Mouse (Mus musculus) C2C12 (cell line): ENCODE results near the gene Rere. TPM values are rescaled to one million over a fixed set of nuclear protein-coding genes. Genes with fewer than 3 reads are reported as not detected.
"Not testable (repeated sequence)": the region's sequence is repeated elsewhere in the genome, so short reads cannot be mapped to it uniquely, and the experiment has no call there.

Source experiments
- H3K27me3 ChIP-seq: one replicate; pipeline ENCODE4 v1.6.1; 2011; ENCODE audit not compliant: control insufficient read depth, insufficient read depth, insufficient read length
- H3K36me3 ChIP-seq: one replicate; pipeline ENCODE4 v1.6.1; 2011; ENCODE audit not compliant: control insufficient read depth, insufficient read depth
- H3K4me3 ChIP-seq: one replicate; pipeline ENCODE4 v1.5.1; 2011; ENCODE audit warnings: mild to moderate bottlenecking, control low read depth; ENCODE audit not compliant: poor library complexity, insufficient read depth, severe bottlenecking
- H3K79me2 ChIP-seq: one replicate; pipeline ENCODE4 v1.6.1; 2011; ENCODE audit not compliant: control insufficient read depth, insufficient read depth
- H3K79me3 ChIP-seq: one replicate; pipeline ENCODE4 v1.6.1; 2011; ENCODE audit warnings: low read depth, control low read depth
- H3ac ChIP-seq: one replicate; pipeline ENCODE3; 2011; ENCODE audit warnings: low read depth; ENCODE audit not compliant: control insufficient read depth, insufficient read length
- CEBPB ChIP-seq: IDR thresholded peaks from one replicate; pipeline ENCODE4 v1.6.1; 2011; ENCODE audit warnings: low read depth, mild to moderate bottlenecking, control low read depth, moderate library complexity
- CTCF ChIP-seq: IDR thresholded peaks from one replicate; pipeline ENCODE4 v1.5.1; 2011; ENCODE audit not compliant: control insufficient read depth, insufficient read depth, insufficient read length
- FOSL1 ChIP-seq: IDR thresholded peaks from one replicate; pipeline ENCODE4 v1.8.0; 2011; ENCODE audit warnings: mild to moderate bottlenecking, low read length; ENCODE audit not compliant: poor library complexity, insufficient read depth, severe bottlenecking
- MAX ChIP-seq: IDR thresholded peaks from one replicate; pipeline ENCODE4 v1.6.1; 2011; ENCODE audit warnings: mild to moderate bottlenecking, control low read depth
- MYOD1 ChIP-seq: IDR thresholded peaks from one replicate; pipeline ENCODE4 v1.6.1; 2011; ENCODE audit warnings: low read depth; ENCODE audit not compliant: control insufficient read depth, insufficient read length
- MYOG ChIP-seq: IDR thresholded peaks from one replicate; pipeline ENCODE4 v1.6.1; 2011; ENCODE audit not compliant: control insufficient read depth, insufficient read length; ENCODE audit errors: extremely low read depth
- USF1 ChIP-seq: IDR thresholded peaks from one replicate; pipeline ENCODE4 v1.6.1; 2011; ENCODE audit warnings: low read depth, mild to moderate bottlenecking, control low read depth, moderate library complexity
- polyA plus RNA-seq: library from polyadenylated mRNA; unstranded; fragments of >200 nt; fragmentation: generic; extraction: Trizol; gene quantifications from one replicate; pipeline ENCODE4 v1.2.1, GENCODE M21; 2012; ENCODE audit warnings: missing spikeins

The Rere gene
- polyA plus RNA-seq, 1 experiment = 27.1 TPM

- Histone ChIP-seq H3K27me3 (no peaks in the 10 kb centered on the region), H3K36me3 (peaks cover 8% of the 10 kb centered on the region), H3K4me3 (no peak overlapping the region), H3K79me3 (peaks cover 25% of the 10 kb centered on the region), H3ac (no peak overlapping the region), H3K79me2 (peaks cover 83% of the 10 kb centered on the region)
- no peak for TF ChIP-seq MAX
- no peak for TF ChIP-seq CTCF
These were observed 317.9 kb downstream of the Rere start for GRCm38 (mm10) chr4:150599119-150599992.

- Histone ChIP-seq H3K79me2 (peaks cover 83% of the 10 kb centered on the region), H3K79me3 (peaks cover 21% of the 10 kb centered on the region)
- H3K27me3 ChIP-seq, H3K4me3 ChIP-seq, H3ac ChIP-seq, H3K36me3 ChIP-seq: not testable (repeated sequence)
These were observed 319.1 kb downstream of the Rere start for GRCm38 (mm10) chr4:150600503-150600902.

GRCm38 (mm10) chr4:150601489-150601888 is 320.0 kb downstream of the Rere start:
- Histone ChIP-seq H3K4me3 (no peak overlapping the region), H3K36me3 (peaks cover 10% of the 10 kb centered on the region), H3K27me3 (no peaks in the 10 kb centered on the region), H3K79me3 (peaks cover 16% of the 10 kb centered on the region), H3ac (no peak overlapping the region), H3K79me2 (peaks cover 75% of the 10 kb centered on the region)
- no peak for TF ChIP-seq FOSL1
- TF ChIP-seq CEBPB = no peak
- no peak for TF ChIP-seq USF1
- TF ChIP-seq MYOD1 = no peak
- TF ChIP-seq MYOG = no peak
- TF ChIP-seq CTCF = no peak

GRCm38 (mm10) chr4:150603366-150604061 is 322.1 kb downstream of the Rere start:
- Histone ChIP-seq H3ac (no peak overlapping the region), H3K4me3 (no peak overlapping the region), H3K36me3 (peaks cover 7% of the 10 kb centered on the region), H3K79me3 (peaks cover 6% of the 10 kb centered on the region), H3K27me3 (no peaks in the 10 kb centered on the region), H3K79me2 (peaks cover 56% of the 10 kb centered on the region)
- TF ChIP-seq CEBPB = no peak
- TF ChIP-seq CTCF = no peak
- no peak for TF ChIP-seq MAX
- no peak for TF ChIP-seq MYOG
- no peak for TF ChIP-seq FOSL1
- TF ChIP-seq MYOD1 = no peak
- no peak for TF ChIP-seq USF1

GRCm38 (mm10) chr4:150605804-150606203 is 324.4 kb downstream of the Rere start:
- TF ChIP-seq CEBPB (no peak), FOSL1 (no peak), MYOG (no peak), MYOD1 (no peak), CTCF (no peak), USF1 (no peak), MAX (no peak)
- no peak overlapping the region for H3ac ChIP-seq
- H3K79me2 ChIP-seq = peaks cover 48% of the 10 kb centered on the region
- peaks cover 13% of the 10 kb centered on the region for H3K36me3 ChIP-seq
- H3K27me3 ChIP-seq = no peaks in the 10 kb centered on the region
- no peak overlapping the region for H3K4me3 ChIP-seq
- H3K79me3 ChIP-seq = peaks cover 8% of the 10 kb centered on the region

- H3K36me3 ChIP-seq = peaks cover 15% of the 10 kb centered on the region
- peaks cover 8% of the 10 kb centered on the region for H3K79me3 ChIP-seq
- peaks cover 44% of the 10 kb centered on the region for H3K79me2 ChIP-seq
- H3ac ChIP-seq = no peak overlapping the region
- H3K27me3 ChIP-seq = no peaks in the 10 kb centered on the region
- H3K4me3 ChIP-seq = no peak overlapping the region
- TF ChIP-seq CEBPB (no peak), MAX (no peak), MYOG (no peak), USF1 (no peak), CTCF (no peak), FOSL1 (no peak), MYOD1 (no peak)
These were observed 325.2 kb downstream of the Rere start for GRCm38 (mm10) chr4:150606449-150607161.
